Mouse (Mus musculus): Measurements from ENCODE around the gene Dap3. TPM values are rescaled to one million over a fixed set of nuclear protein-coding genes. Genes with fewer than 3 reads are reported as not detected.
"Not testable (repeated sequence)": the region's sequence is repeated elsewhere in the genome, so short reads cannot be mapped to it uniquely, and the experiment has no call there.

Dap3 gene
- 139 and 140 TPM in 2 replicates for polyA plus RNA-seq (2015; fragmentation: Nextera tagmentation; extraction: Ambion mirVana)

- H3K4me2 ChIP-seq: peak within 1 kb of the TSS; percentile 71
- H3K27ac ChIP-seq: peak within 1 kb of the TSS; percentile 99
- peak; percentile 82 for ATAC-seq (ENCODE audit: borderline replicate concordance, extremely low read depth, low FRiP score, low TSS enrichment)
- H3K9ac ChIP-seq: peak within 1 kb of the TSS; percentile 97
- under 1% methylated on average over 25 of the region's 64 CpGs for WGBS
- H3K4me1 ChIP-seq: peaks cover 25% of the 10 kb centered on the region
- H3K27me3 ChIP-seq: no peaks in the 10 kb centered on the region
- H3K36me3 ChIP-seq: no peaks in the 10 kb centered on the region
- peak within 1 kb of the TSS; percentile 97 for H3K4me3 ChIP-seq
- no peaks in the 10 kb centered on the region for H3K9me3 ChIP-seq
Measured at GRCm38 (mm10) chr3:88950576-88951326, at the start of gene Dap3, which contains the start of gene Ash1l. Dap3 (minus strand) TSS chr3:88951181. Ash1l (plus strand) TSS chr3:88950622.

GRCm38 (mm10) chr3:88992793-88993192 is 41.8 kb upstream of the Dap3 start:
- H3K27me3 ChIP-seq: no peaks in the 10 kb centered on the region
- no peak overlapping the region for H3K9ac ChIP-seq
- H3K9me3 ChIP-seq: no peaks in the 10 kb centered on the region
- 77% methylated on average over 2 of the region's 2 CpGs for WGBS
- no peak overlapping the region for H3K4me3 ChIP-seq
- ATAC-seq (ENCODE audit: borderline replicate concordance, extremely low read depth, low FRiP score, low TSS enrichment): no peak
- 0 out of 2 replicates have a peak, but pooled peaks cover 7% of the 10 kb centered on the region for H3K36me3 ChIP-seq
- no peak overlapping the region for H3K4me2 ChIP-seq
- H3K27ac ChIP-seq: no peak overlapping the region
- no peaks in the 10 kb centered on the region for H3K4me1 ChIP-seq

GRCm38 (mm10) chr3:88983921-88984381 is 33.0 kb upstream of the Dap3 start:
- H3K9me3 ChIP-seq: no peaks in the 10 kb centered on the region
- no peak overlapping the region for H3K4me2 ChIP-seq
- no peak overlapping the region for H3K9ac ChIP-seq
- peaks cover 42% of the 10 kb centered on the region for H3K36me3 ChIP-seq
- no peaks in the 10 kb centered on the region for H3K4me1 ChIP-seq
- H3K4me3 ChIP-seq: no peak overlapping the region
- 60% methylated on average over 4 of the region's 4 CpGs for WGBS
- H3K27ac ChIP-seq: no peak overlapping the region
- H3K27me3 ChIP-seq: no peaks in the 10 kb centered on the region
- ATAC-seq (ENCODE audit: borderline replicate concordance, extremely low read depth, low FRiP score, low TSS enrichment): no peak

GRCm38 (mm10) chr3:88981206-88982010 is 30.4 kb upstream of the Dap3 start:
- Histone ChIP-seq H3K9ac (no peak overlapping the region), H3K4me1 (no peaks in the 10 kb centered on the region), H3K27ac (no peak overlapping the region), H3K9me3 (no peaks in the 10 kb centered on the region), H3K4me3 (no peak overlapping the region), H3K4me2 (no peak overlapping the region), H3K27me3 (no peaks in the 10 kb centered on the region), H3K36me3 (peaks cover 42% of the 10 kb centered on the region)
- 92% methylated on average over 8 of the region's 8 CpGs for WGBS
- no peak for ATAC-seq (ENCODE audit: borderline replicate concordance, extremely low read depth, low FRiP score, low TSS enrichment)

- 71% methylated on average over 2 of the region's 2 CpGs for WGBS
- Histone ChIP-seq H3K27ac (no peak overlapping the region), H3K4me1 (no peaks in the 10 kb centered on the region), H3K27me3 (no peaks in the 10 kb centered on the region), H3K9me3 (no peaks in the 10 kb centered on the region), H3K4me2 (no peak overlapping the region), H3K9ac (no peak overlapping the region), H3K36me3 (peaks cover 10% of the 10 kb centered on the region), H3K4me3 (no peak overlapping the region)
- no peak for ATAC-seq (ENCODE audit: borderline replicate concordance, extremely low read depth, low FRiP score, low TSS enrichment)
Measured at GRCm38 (mm10) chr3:88975012-88975411, 24.0 kb upstream of the Dap3 start.

GRCm38 (mm10) chr3:88963211-88963610 is 12.2 kb upstream of the Dap3 start:
- not testable (repeated sequence) for H3K27me3 ChIP-seq; H3K9ac ChIP-seq; H3K4me2 ChIP-seq; H3K9me3 ChIP-seq; H3K4me3 ChIP-seq; ATAC-seq (ENCODE audit: borderline replicate concordance, extremely low read depth, low FRiP score, low TSS enrichment); H3K4me1 ChIP-seq; H3K27ac ChIP-seq
- peaks cover 15% of the 10 kb centered on the region for H3K36me3 ChIP-seq

- no peak overlapping the region for H3K4me2 ChIP-seq
Measured at GRCm38 (mm10) chr3:88953736-88954135, 2.8 kb upstream of the Dap3 start.

GRCm38 (mm10) chr3:88953246-88953645 is 2.3 kb upstream of the Dap3 start:
- Histone ChIP-seq H3K9me3 (no peaks in the 10 kb centered on the region), H3K9ac (no peak overlapping the region), H3K27ac (no peak overlapping the region), H3K4me3 (no peak overlapping the region), H3K4me2 (no peak overlapping the region), H3K4me1 (peaks cover 21% of the 10 kb centered on the region), H3K27me3 (no peaks in the 10 kb centered on the region), H3K36me3 (no peaks in the 10 kb centered on the region)
- 77% methylated on average over 4 of the region's 4 CpGs for WGBS
- ATAC-seq (ENCODE audit: borderline replicate concordance, extremely low read depth, low FRiP score, low TSS enrichment): no peak

More at GRCm38 (mm10) chr3:88953736-88954135, 2.8 kb upstream of the Dap3 start:
- Histone ChIP-seq H3K4me3 (no peak overlapping the region), H3K27me3 (no peaks in the 10 kb centered on the region), H3K27ac (no peak overlapping the region), H3K9ac (no peak overlapping the region), H3K36me3 (no peaks in the 10 kb centered on the region), H3K9me3 (no peaks in the 10 kb centered on the region), H3K4me1 (peaks cover 16% of the 10 kb centered on the region)
- ATAC-seq (ENCODE audit: borderline replicate concordance, extremely low read depth, low FRiP score, low TSS enrichment): no peak

- Histone ChIP-seq H3K4me1 (peaks cover 25% of the 10 kb centered on the region), H3K9ac (peak overlapping the region; percentile 97), H3K4me3 (peak overlapping the region; percentile 97), H3K27ac (peak overlapping the region; percentile 99), H3K4me2 (peak overlapping the region; percentile 71), H3K27me3 (no peaks in the 10 kb centered on the region), H3K36me3 (no peaks in the 10 kb centered on the region), H3K9me3 (no peaks in the 10 kb centered on the region)
- ATAC-seq (ENCODE audit: borderline replicate concordance, extremely low read depth, low FRiP score, low TSS enrichment): no peak
- WGBS: 0% methylated on average over 5 of the region's 5 CpGs
Measured at GRCm38 (mm10) chr3:88951327-88951800, 383 bp upstream of the Dap3 start.

- ATAC-seq (ENCODE audit: borderline replicate concordance, extremely low read depth, low FRiP score, low TSS enrichment): peak; percentile 93
Measured at GRCm38 (mm10) chr3:88949786-88950575, 1.0 kb downstream of the Dap3 start.

GRCm38 (mm10) chr3:88944109-88944508 is 6.9 kb downstream of the Dap3 start:
- H3K36me3 ChIP-seq: peaks cover 24% of the 10 kb centered on the region
- 87% methylated on average over 4 of the region's 4 CpGs for WGBS
- no peaks in the 10 kb centered on the region for H3K9me3 ChIP-seq
- H3K27ac ChIP-seq: no peak overlapping the region
- H3K4me3 ChIP-seq: no peak overlapping the region
- H3K4me2 ChIP-seq: no peak overlapping the region
- H3K27me3 ChIP-seq: no peaks in the 10 kb centered on the region
- H3K9ac ChIP-seq: no peak overlapping the region
- H3K4me1 ChIP-seq: peaks cover 12% of the 10 kb centered on the region
- no peak for ATAC-seq (ENCODE audit: borderline replicate concordance, extremely low read depth, low FRiP score, low TSS enrichment)

More at GRCm38 (mm10) chr3:88949786-88950575, 1.0 kb downstream of the Dap3 start:
- WGBS: under 1% methylated on average over 67 of the region's 92 CpGs
- Histone ChIP-seq H3K36me3 (no peaks in the 10 kb centered on the region), H3K4me2 (peak overlapping the region; percentile 71), H3K9me3 (no peaks in the 10 kb centered on the region), H3K4me3 (peak overlapping the region; percentile 97), H3K27ac (peak overlapping the region; percentile 99), H3K4me1 (peaks cover 25% of the 10 kb centered on the region), H3K27me3 (no peaks in the 10 kb centered on the region), H3K9ac (peak overlapping the region; percentile 97)
